12 mouse cellular contexts compared by ENCODE assay signal in the genomic region with DNA sequence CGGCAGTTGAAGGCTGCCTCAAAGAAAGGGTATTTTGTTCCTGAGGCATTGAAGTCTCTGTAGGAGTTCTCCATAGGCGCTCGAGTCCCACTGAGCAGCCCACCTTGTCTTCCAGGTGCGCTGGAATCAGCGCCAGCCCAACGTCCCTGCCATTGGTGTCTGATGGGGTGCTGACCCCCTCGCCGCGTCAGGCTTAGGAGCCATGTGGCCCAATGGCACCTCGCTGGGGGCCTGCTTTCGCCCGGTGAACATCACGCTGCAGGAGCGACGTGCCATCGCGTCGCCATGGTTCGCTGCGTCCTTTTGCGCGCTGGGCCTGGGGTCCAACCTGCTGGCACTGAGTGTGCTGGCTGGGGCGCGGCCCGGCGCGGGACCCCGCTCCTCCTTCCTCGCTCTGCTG. TPM values are rescaled to one million over a fixed set of nuclear protein-coding genes. Genes with fewer than 3 reads are reported as not detected.
DNase-seq lines count a peak whose midpoint lies in the region; ATAC-seq lines count a peak whose summit lies in the region.
"Had no signal": no experiment of that assay in that cellular context is flagged by ENCODE, and none has a peak within 500 bp of the region (broad histone marks: within the 10 kb centered on the region; RNA-seq: fewer than 3 reads in every experiment).

No protein-coding gene starts in this region.

- peak overlapping the region; percentile 7; the same call in 1 of the 2 replicates for H3K9ac ChIP-seq in lung, embryonic 15.5 days
- peak overlapping the region; percentile 13; the same call in 1 of the 2 replicates for H3K9ac ChIP-seq in hindbrain, embryonic 13.5 days
- H3K9ac ChIP-seq in neural tube, embryonic 15.5 days (replicated peaks): no peak overlapping the region
- H3K9ac ChIP-seq: liver, embryonic 14.5 days had no signal

- peaks cover 18% of the 10 kb centered on the region for H3K36me3 ChIP-seq in heart, embryonic 10.5 days
- H3K36me3 ChIP-seq in lung, embryonic 15.5 days: peaks cover 5% of the 10 kb centered on the region; the same call in 1 of the 2 replicates
- H3K36me3 ChIP-seq in hindbrain, embryonic 13.5 days: peaks cover 11% of the 10 kb centered on the region
- H3K36me3 ChIP-seq in neural tube, embryonic 15.5 days: peaks cover 4% of the 10 kb centered on the region

- peaks cover 71% of the 10 kb centered on the region for H3K4me1 ChIP-seq in heart, embryonic 10.5 days
- peaks cover 71% of the 10 kb centered on the region for H3K4me1 ChIP-seq in lung, embryonic 15.5 days
- peaks cover 15% of the 10 kb centered on the region for H3K4me1 ChIP-seq in hindbrain, embryonic 13.5 days (replicated peaks)
- peaks cover 8% of the 10 kb centered on the region; the same call in 1 of the 2 replicates for H3K4me1 ChIP-seq in neural tube, embryonic 15.5 days

- H3K9me3 ChIP-seq in heart, embryonic 10.5 days: no peaks in the 10 kb centered on the region
- no peaks in the 10 kb centered on the region for H3K9me3 ChIP-seq in lung, embryonic 15.5 days
- H3K9me3 ChIP-seq in hindbrain, embryonic 13.5 days: no peaks in the 10 kb centered on the region
- H3K9me3 ChIP-seq in neural tube, embryonic 15.5 days (replicated peaks): no peaks in the 10 kb centered on the region

- no peak for DNase-seq in heart, embryonic 10.5 days (ENCODE audit: low spot score)
- no peak for DNase-seq in heart, postnatal 4 days
- DNase-seq in lung, postnatal 25 days (ENCODE audit: low spot score): no peak
- no peak for DNase-seq in layer of hippocampus, adult 9-10 months (ENCODE audit: low spot score)
- DNase-seq in B cell, adult 2 months: no peak
- DNase-seq: cerebellum, adult 9-10 months had no signal

- no peak for ATAC-seq in lung, embryonic 15.5 days (ENCODE audit: borderline replicate concordance, extremely low read depth, low FRiP score, low TSS enrichment)
- no peak for ATAC-seq in hindbrain, embryonic 13.5 days (ENCODE audit: low FRiP score)
- no peak for ATAC-seq in neural tube, embryonic 15.5 days (ENCODE audit: low FRiP score)

- 17% methylated on average over 29 of the region's 29 CpGs for WGBS in heart, embryonic 10.5 days
- 32% methylated on average over 29 of the region's 29 CpGs for WGBS in lung, embryonic 15.5 days
- 11% methylated on average over 29 of the region's 29 CpGs for WGBS in hindbrain, embryonic 13.5 days
- WGBS in neural tube, embryonic 15.5 days: 22% methylated on average over 29 of the region's 29 CpGs

- peak overlapping the region; percentile 47 for H3K4me3 ChIP-seq in heart, embryonic 10.5 days
- H3K4me3 ChIP-seq in lung, embryonic 15.5 days: peak overlapping the region; percentile 2; the same call in 1 of the 2 replicates
- H3K4me3 ChIP-seq in hindbrain, embryonic 13.5 days: 0 out of 2 replicates have a peak overlapping the region, but pooled peaks have one; percentile 7
- no peak overlapping the region for H3K4me3 ChIP-seq in neural tube, embryonic 15.5 days (replicated peaks)

- H3K27me3 ChIP-seq in heart, embryonic 10.5 days (ENCODE audit: insufficient read depth, poor library complexity, severe bottlenecking): peaks cover 47% of the 10 kb centered on the region
- peaks cover 10% of the 10 kb centered on the region; the same call in 1 of the 2 replicates for H3K27me3 ChIP-seq in lung, embryonic 15.5 days
- peaks cover 44% of the 10 kb centered on the region for H3K27me3 ChIP-seq in hindbrain, embryonic 13.5 days
- peaks cover 38% of the 10 kb centered on the region for H3K27me3 ChIP-seq in neural tube, embryonic 15.5 days (replicated peaks)

- peak overlapping the region; percentile 39 for H3K4me2 ChIP-seq in lung, embryonic 15.5 days
- no peak overlapping the region for H3K4me2 ChIP-seq in hindbrain, embryonic 13.5 days
- H3K4me2 ChIP-seq in neural tube, embryonic 15.5 days: peak overlapping the region; percentile 7; the same call in 1 of the 2 replicates

- H3K27ac ChIP-seq in heart, embryonic 10.5 days: peak overlapping the region; percentile 62
- H3K27ac ChIP-seq in lung, embryonic 15.5 days: no peak overlapping the region
- no peak overlapping the region for H3K27ac ChIP-seq in hindbrain, embryonic 13.5 days
- no peak overlapping the region for H3K27ac ChIP-seq in neural tube, embryonic 15.5 days (replicated peaks)
- H3K27ac ChIP-seq: liver, embryonic 14.5 days had no signal

RNA-seq across cellular contexts. Expression of a gene that starts 3.7 kb away (rescaled TPM):
- polyA plus RNA-seq in heart, embryonic 10.5 days (2016; fragmentation: Nextera tagmentation; extraction: Ambion mirVana): 10.8 and 15.6 TPM in 2 replicates
- total RNA-seq in heart, postnatal 4 days (2021): 1 to 10 TPM; 5.5 to 5.6 TPM
- polyA plus RNA-seq in lung, embryonic 15.5 days (2015; fragmentation: Nextera tagmentation; extraction: Ambion mirVana): 17.8 and 18.3 TPM in 2 replicates
- 4.6 and 5.6 TPM in 2 replicates for polyA plus RNA-seq in hindbrain, embryonic 13.5 days (2015; fragmentation: Nextera tagmentation; extraction: Ambion mirVana)
- 5.5 and 11.4 TPM in 2 replicates for polyA plus RNA-seq in neural tube, embryonic 15.5 days (2015; fragmentation: Nextera tagmentation; extraction: Ambion mirVana)
- total RNA-seq: granulocyte monocyte progenitor cell, adult 5-6 weeks; monocyte, adult 5-6 weeks had no signal

RNA-seq across cellular contexts. Expression of a gene that starts 10.8 kb away (rescaled TPM):
- polyA plus RNA-seq in heart, embryonic 10.5 days (2016; fragmentation: Nextera tagmentation; extraction: Ambion mirVana): not detected in 2 replicates
- total RNA-seq in heart, postnatal 4 days (2021): 1 to 10 TPM; 2.2 to 3.3 TPM
- polyA plus RNA-seq in lung, embryonic 15.5 days (2015; fragmentation: Nextera tagmentation; extraction: Ambion mirVana): 0.07 and 0.10 TPM in 2 replicates
- not detected in 2 replicates for polyA plus RNA-seq in hindbrain, embryonic 13.5 days (2015; fragmentation: Nextera tagmentation; extraction: Ambion mirVana)
- not detected in 2 replicates for polyA plus RNA-seq in neural tube, embryonic 15.5 days (2015; fragmentation: Nextera tagmentation; extraction: Ambion mirVana)
- total RNA-seq: granulocyte monocyte progenitor cell, adult 5-6 weeks; monocyte, adult 5-6 weeks had no signal

RNA-seq across cellular contexts. Expression of a gene that starts 11.4 kb away (rescaled TPM):
- 37.2 and 51.6 TPM in 2 replicates for polyA plus RNA-seq in heart, embryonic 10.5 days (2016; fragmentation: Nextera tagmentation; extraction: Ambion mirVana)
- 10 to 100 TPM; 20.7 to 21.0 TPM for total RNA-seq in heart, postnatal 4 days (2021)
- 48.4 and 49.9 TPM in 2 replicates for polyA plus RNA-seq in lung, embryonic 15.5 days (2015; fragmentation: Nextera tagmentation; extraction: Ambion mirVana)
- polyA plus RNA-seq in hindbrain, embryonic 13.5 days (2015; fragmentation: Nextera tagmentation; extraction: Ambion mirVana): 33.5 and 34.7 TPM in 2 replicates
- polyA plus RNA-seq in neural tube, embryonic 15.5 days (2015; fragmentation: Nextera tagmentation; extraction: Ambion mirVana): 27.8 and 34.0 TPM in 2 replicates

RNA-seq across cellular contexts. Expression of a gene that starts 18.0 kb away (rescaled TPM):
- polyA plus RNA-seq in heart, embryonic 10.5 days (2016; fragmentation: Nextera tagmentation; extraction: Ambion mirVana): 100 and 109 TPM in 2 replicates
- total RNA-seq in heart, postnatal 4 days (2021): 100 to 1,000 TPM; 107 to 113 TPM
- polyA plus RNA-seq in lung, embryonic 15.5 days (2015; fragmentation: Nextera tagmentation; extraction: Ambion mirVana): 91.2 and 92.5 TPM in 2 replicates
- polyA plus RNA-seq in hindbrain, embryonic 13.5 days (2015; fragmentation: Nextera tagmentation; extraction: Ambion mirVana): 47.3 and 50.4 TPM in 2 replicates
- 31.0 and 48.9 TPM in 2 replicates for polyA plus RNA-seq in neural tube, embryonic 15.5 days (2015; fragmentation: Nextera tagmentation; extraction: Ambion mirVana)

RNA-seq across cellular contexts. Expression of a gene that starts 25.0 kb away (rescaled TPM):
- 10.3 and 12.8 TPM in 2 replicates for polyA plus RNA-seq in heart, embryonic 10.5 days (2016; fragmentation: Nextera tagmentation; extraction: Ambion mirVana)
- total RNA-seq in heart, postnatal 4 days (2021): 10 to 100 TPM; 12.1 to 13.5 TPM
- 17.6 and 20.4 TPM in 2 replicates for polyA plus RNA-seq in lung, embryonic 15.5 days (2015; fragmentation: Nextera tagmentation; extraction: Ambion mirVana)
- 11.9 and 12.4 TPM in 2 replicates for polyA plus RNA-seq in hindbrain, embryonic 13.5 days (2015; fragmentation: Nextera tagmentation; extraction: Ambion mirVana)
- polyA plus RNA-seq in neural tube, embryonic 15.5 days (2015; fragmentation: Nextera tagmentation; extraction: Ambion mirVana): 22.9 and 29.4 TPM in 2 replicates
